Mouse (Mus musculus) spleen, adult 2 months (tissue): ENCODE data around the gene Gm17720. TPM values are rescaled to one million over a fixed set of nuclear protein-coding genes. Genes with fewer than 3 reads are reported as not detected.
A peak's percentile ranks its signal among the peaks of the same experiment; 100 is the strongest.

Experiments used
- DNase-seq, 2 experiments: peaks; one replicate each; pipeline versions ENCODE4 v3.0.0 to v3.0.0-alpha.2; 2012 to 2021; ENCODE audit warnings: low spot score in 2 of 2, low read depth in 1 of 2
- H3K27ac ChIP-seq: fragments of 200-500 bp; 2 replicates; pipeline ENCODE4 v1.5.1; 2012; ENCODE audit warnings: low read length, inconsistent platforms; ENCODE audit not compliant: insufficient read depth
- H3K27me3 ChIP-seq: fragments of 200-500 bp; 2 replicates; pipeline ENCODE4 v1.6.1; 2012; ENCODE audit warnings: mild to moderate bottlenecking, moderate library complexity, low read length, inconsistent platforms; ENCODE audit not compliant: control insufficient read depth, insufficient read depth
- H3K36me3 ChIP-seq: fragments of 200-500 bp; 2 replicates; pipeline ENCODE4 v1.6.1; 2012; ENCODE audit warnings: mild to moderate bottlenecking, low read length, inconsistent platforms; ENCODE audit not compliant: control insufficient read depth, insufficient read depth
- H3K4me1 ChIP-seq: fragments of 200-500 bp; 2 replicates; pipeline ENCODE4 v1.6.1; 2011; ENCODE audit warnings: inconsistent platforms; ENCODE audit not compliant: control insufficient read depth, insufficient read depth, insufficient read length
- H3K4me3 ChIP-seq: fragments of 200-500 bp; 2 replicates; pipeline ENCODE4 v1.5.1; 2011; ENCODE audit warnings: mild to moderate bottlenecking, inconsistent platforms; ENCODE audit not compliant: insufficient read depth, insufficient read length; ENCODE audit errors: extremely low read depth
- CTCF ChIP-seq: fragments of 200-500 bp; IDR thresholded peaks from 2 replicates; pipeline ENCODE4 v1.5.1; 2011; ENCODE audit warnings: mild to moderate bottlenecking, inconsistent platforms; ENCODE audit not compliant: insufficient read depth, insufficient read length, insufficient replicate concordance; ENCODE audit errors: extremely low read depth
- POLR2A ChIP-seq: fragments of 200-500 bp; IDR thresholded peaks from 2 replicates; pipeline ENCODE4 v1.6.1; 2011; ENCODE audit warnings: low read depth, low read length, inconsistent platforms
- WGBS: fragments of 180-500 bp; shearing (Covaris S2); methylation state at CpG from one replicate; pipeline ENCODE4 v1.1.7; 2018; 5-methylcytosine and 5-hydroxymethylcytosine counted together
- polyA plus RNA-seq: library from polyadenylated mRNA; depleted of rRNA; stranded (reverse); fragments of >200 nt; gene quantifications from 2 replicates; pipeline ENCODE4 v1.2.3, GENCODE M21; 2012; rRNA removed

The Gm17720 gene
- not detected in 2 replicates for polyA plus RNA-seq

GRCm38 (mm10) chr8:110102653-110103052 is at the start of gene Gm17720:
Gene Gm17720, minus strand, starts transcription at chr8:110102753.
- TF ChIP-seq POLR2A (no peak), CTCF (no peak)
- 65% methylated on average over 3 of the region's 3 CpGs for WGBS
- H3K4me1 ChIP-seq, result no peaks in the 10 kb centered on the region
- no peaks in the 10 kb centered on the region for H3K36me3 ChIP-seq
- no peaks in the 10 kb centered on the region for H3K27me3 ChIP-seq
- no peak for DNase-seq
- H3K4me3 ChIP-seq, result no peak within 1 kb of the TSS
- no peak within 1 kb of the TSS for H3K27ac ChIP-seq

DNA sequence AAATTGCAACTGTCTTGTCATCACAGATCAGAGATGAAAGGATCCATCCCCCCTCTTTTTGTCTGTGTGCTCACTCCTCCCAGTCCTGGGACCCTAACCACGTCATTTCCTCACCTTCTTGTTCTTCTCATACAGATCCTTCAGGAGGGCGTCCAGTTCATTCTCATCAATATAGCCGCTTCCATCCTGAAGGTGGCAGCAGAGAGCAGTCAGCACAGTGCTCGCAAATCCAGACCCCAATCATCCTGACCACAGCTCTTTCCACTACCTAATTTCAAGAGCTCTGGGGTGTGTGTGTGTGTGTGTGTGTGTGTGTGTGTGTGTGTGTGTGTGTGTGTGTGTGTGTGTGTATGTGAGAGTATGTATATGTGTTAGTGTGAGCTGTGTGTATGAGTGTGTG is 43.0 kb upstream of the Gm17720 start:
- TF ChIP-seq CTCF, result peak; percentile 77; the same call in 1 of the 2 replicates
- TF ChIP-seq POLR2A, result no peak
- Histone ChIP-seq H3K4me1 (no peaks in the 10 kb centered on the region), H3K27me3 (no peaks in the 10 kb centered on the region), H3K4me3 (no peak overlapping the region), H3K36me3 (no peaks in the 10 kb centered on the region), H3K27ac (no peak overlapping the region)
- DNase-seq, result peak; percentile 3 to 11
- WGBS, result 1% methylated on average over 4 of the region's 4 CpGs

- Histone ChIP-seq H3K36me3 (no peaks in the 10 kb centered on the region), H3K4me1 (no peaks in the 10 kb centered on the region), H3K4me3 (no peak overlapping the region), H3K27me3 (no peaks in the 10 kb centered on the region), H3K27ac (no peak overlapping the region)
- TF ChIP-seq POLR2A, result no peak
- TF ChIP-seq CTCF, result no peak
- 73% methylated on average over 4 of the region's 4 CpGs for WGBS
- no peak for DNase-seq
These were observed 38.2 kb upstream of the Gm17720 start for GRCm38 (mm10) chr8:110140770-110141169.

- TF ChIP-seq POLR2A (no peak), CTCF (no peak)
- Histone ChIP-seq H3K27me3 (no peaks in the 10 kb centered on the region), H3K36me3 (no peaks in the 10 kb centered on the region), H3K4me3 (no peak overlapping the region), H3K27ac (no peak overlapping the region), H3K4me1 (no peaks in the 10 kb centered on the region)
- WGBS, result 16% methylated on average over 3 of the region's 3 CpGs
- no peak for DNase-seq
These were observed 37.6 kb upstream of the Gm17720 start for GRCm38 (mm10) chr8:110140156-110140555.

DNA sequence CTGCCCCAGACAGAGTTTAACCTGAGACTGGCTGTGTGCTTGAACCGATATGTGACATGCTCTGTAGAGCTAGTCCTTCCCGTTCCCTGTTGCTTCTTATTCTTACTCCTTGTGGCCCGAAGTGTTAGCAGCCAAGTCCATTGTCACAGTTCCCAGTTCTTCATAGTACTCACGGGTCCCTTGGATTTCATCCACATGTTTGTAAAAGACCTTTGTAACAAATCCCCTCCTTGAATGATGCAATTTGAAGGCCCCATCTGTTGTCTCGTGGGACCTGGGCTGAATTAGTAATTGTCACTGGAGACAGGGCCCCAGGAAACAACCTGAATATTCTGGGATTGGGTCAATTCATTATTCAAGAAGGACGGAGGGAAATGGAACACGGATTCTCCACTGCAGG is 33.0 kb upstream of the Gm17720 start:
- WGBS, result 85% methylated on average over 7 of the region's 7 CpGs
- Histone ChIP-seq H3K36me3 (no peaks in the 10 kb centered on the region), H3K4me3 (no peak overlapping the region), H3K4me1 (no peaks in the 10 kb centered on the region), H3K27ac (no peak overlapping the region), H3K27me3 (no peaks in the 10 kb centered on the region)
- DNase-seq, result no peak
- TF ChIP-seq POLR2A (no peak), CTCF (no peak)

GRCm38 (mm10) chr8:110134236-110134635 is 31.7 kb upstream of the Gm17720 start:
- H3K4me1 ChIP-seq, result no peaks in the 10 kb centered on the region
- H3K27ac ChIP-seq, result no peak overlapping the region
- H3K36me3 ChIP-seq, result no peaks in the 10 kb centered on the region
- no peak for TF ChIP-seq CTCF
- no peak for TF ChIP-seq POLR2A
- DNase-seq, result no peak
- WGBS, result 92% methylated on average over 8 of the region's 8 CpGs
- no peak overlapping the region for H3K4me3 ChIP-seq
- no peaks in the 10 kb centered on the region for H3K27me3 ChIP-seq

DNA sequence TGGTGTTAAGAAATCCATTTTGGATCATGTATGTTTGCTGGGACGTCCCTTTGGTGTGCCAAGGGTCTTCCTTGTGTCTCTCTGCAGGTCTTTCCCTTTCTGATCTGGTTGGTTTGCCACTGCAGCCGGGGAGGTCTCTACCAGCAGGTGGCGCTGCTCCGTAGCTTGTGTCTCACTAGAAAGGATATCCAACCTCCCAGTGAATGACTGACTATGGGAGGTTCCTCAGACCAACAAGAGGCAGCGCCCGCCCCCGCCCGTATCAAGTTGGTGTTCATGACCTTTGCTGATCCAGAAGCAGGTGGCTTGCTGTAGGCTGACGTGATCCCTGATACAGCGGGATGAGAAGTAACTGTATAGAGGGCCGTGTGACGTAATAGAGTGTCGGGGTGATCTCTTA is 28.0 kb upstream of the Gm17720 start:
- peak in 1 of 2 experiments; percentile 27 for DNase-seq
- H3K4me1 ChIP-seq, result no peaks in the 10 kb centered on the region
- no peaks in the 10 kb centered on the region for H3K27me3 ChIP-seq
- no peak overlapping the region for H3K27ac ChIP-seq
- 23% methylated on average over 13 of the region's 13 CpGs for WGBS
- H3K4me3 ChIP-seq, result no peak overlapping the region
- TF ChIP-seq POLR2A (no peak), CTCF (peak; percentile 61; the same call in 1 of the 2 replicates)
- no peaks in the 10 kb centered on the region for H3K36me3 ChIP-seq
